Mouse (Mus musculus): ENCODE measurements around the gene Olfr1009.

DNA sequence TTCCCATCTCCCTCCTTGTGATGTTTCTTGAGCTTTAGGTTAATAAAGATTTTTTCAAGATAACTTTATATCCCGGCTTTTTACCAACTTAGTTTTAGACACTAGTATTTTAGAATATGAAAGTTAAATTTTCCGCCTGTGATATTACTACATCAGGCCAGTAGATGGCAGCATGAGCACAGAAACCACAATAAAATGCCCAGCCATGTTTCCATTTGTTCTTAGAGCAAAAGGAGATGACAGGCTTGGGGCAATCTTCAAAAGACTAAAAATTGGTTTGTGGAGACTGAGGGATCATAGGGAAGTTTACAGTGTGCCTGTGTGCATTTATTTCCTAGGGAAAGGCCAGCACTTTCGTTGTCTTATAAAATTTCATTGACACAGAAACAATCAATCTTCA is 10.6 kb downstream of the Olfr1009 start:
- TF ChIP-seq GATA1 (IDR thresholded peaks at IDR 0.05; ENCODE audit: low read length) (no peak), TAL1 (IDR thresholded peaks at IDR 0.05; ENCODE audit: low read length) (no peak)
